Comparison of ENCODE assay signal across 17 mouse cellular contexts in genomic region chr4:87944320-87944719, GRCm38 (mm10).
A peak's percentile ranks its signal among the peaks of the same experiment; 100 is the strongest.
DNase-seq lines count a peak whose midpoint lies in the region; ATAC-seq lines count a peak whose summit lies in the region.
"Had no signal": no experiment of that assay in that cellular context is flagged by ENCODE, and none has a peak within 500 bp of the region (broad histone marks: within the 10 kb centered on the region; RNA-seq: fewer than 3 reads in every experiment).

No protein-coding gene starts in this region.

- H3K4me1 ChIP-seq in forebrain, embryonic 15.5 days: peaks cover 24% of the 10 kb centered on the region
- H3K4me1 ChIP-seq in forebrain, embryonic 14.5 days (ENCODE audit: control insufficient read depth, insufficient read depth, low read length): peaks cover 10% of the 10 kb centered on the region; the same call in 1 of the 2 replicates
- peaks cover 8% of the 10 kb centered on the region; the same call in 1 of the 2 replicates for H3K4me1 ChIP-seq in midbrain, embryonic 14.5 days (ENCODE audit: control insufficient read depth, insufficient read depth, low read length)
- H3K4me1 ChIP-seq: limb, embryonic 15.5 days had no signal

- H3K9ac ChIP-seq in forebrain, embryonic 15.5 days (replicated peaks): no peak overlapping the region
- H3K9ac ChIP-seq in forebrain, embryonic 14.5 days (ENCODE audit: low read length): no peak overlapping the region
- no peak overlapping the region for H3K9ac ChIP-seq in midbrain, embryonic 14.5 days (replicated peaks; ENCODE audit: low read length)
- H3K9ac ChIP-seq: embryonic facial prominence, embryonic 15.5 days; hindbrain, embryonic 13.5 days; limb, embryonic 15.5 days; neural tube, embryonic 13.5 days had no signal

- no peaks in the 10 kb centered on the region for H3K9me3 ChIP-seq in forebrain, embryonic 15.5 days
- no peaks in the 10 kb centered on the region for H3K9me3 ChIP-seq in forebrain, embryonic 14.5 days (replicated peaks; ENCODE audit: control insufficient read depth, low read length)
- H3K9me3 ChIP-seq in midbrain, embryonic 14.5 days (ENCODE audit: control insufficient read depth, low read length): no peaks in the 10 kb centered on the region
- H3K9me3 ChIP-seq: embryonic facial prominence, embryonic 15.5 days; hindbrain, embryonic 13.5 days; limb, embryonic 15.5 days; neural tube, embryonic 13.5 days had no signal

- no peak for DNase-seq in forebrain, embryonic 14.5 days (ENCODE audit: low spot score)
- peak; percentile 14 to 29 for DNase-seq in spleen, postnatal 36 days (ENCODE audit: low spot score in 2 of 2)
- DNase-seq in spleen, postnatal 10 days (ENCODE audit: low spot score in 2 of 2): no peak
- peak; percentile 37 for DNase-seq in induced T-regulatory cell, adult 2 months (ENCODE audit: low read depth)
- no peak for DNase-seq in T-cell, adult 2 months (ENCODE audit: low spot score)
- no peak for DNase-seq in midbrain, embryonic 14.5 days
- no peak for DNase-seq in layer of hippocampus, postnatal 25 days (ENCODE audit: extremely low spot score in 1 of 2, low spot score in 1 of 2)
- DNase-seq: adrenal gland, postnatal 14 days; kidney, adult 9 months; lung, adult 2 months; thymus, postnatal 36 days had no signal

- no peak overlapping the region for H3K4me2 ChIP-seq in forebrain, embryonic 15.5 days (replicated peaks)
- no peak overlapping the region for H3K4me2 ChIP-seq in forebrain, embryonic 14.5 days (ENCODE audit: low read length)
- H3K4me2 ChIP-seq in midbrain, embryonic 14.5 days (ENCODE audit: low read length): no peak overlapping the region
- H3K4me2 ChIP-seq: embryonic facial prominence, embryonic 15.5 days; hindbrain, embryonic 13.5 days; limb, embryonic 15.5 days; neural tube, embryonic 13.5 days had no signal

- no peaks in the 10 kb centered on the region for H3K36me3 ChIP-seq in forebrain, embryonic 15.5 days
- no peaks in the 10 kb centered on the region for H3K36me3 ChIP-seq in forebrain, embryonic 14.5 days (ENCODE audit: control insufficient read depth, insufficient read depth, low read length)
- H3K36me3 ChIP-seq in midbrain, embryonic 14.5 days (ENCODE audit: control insufficient read depth, insufficient read depth, low read length): no peaks in the 10 kb centered on the region
- H3K36me3 ChIP-seq: embryonic facial prominence, embryonic 15.5 days; hindbrain, embryonic 13.5 days; limb, embryonic 15.5 days; neural tube, embryonic 13.5 days had no signal

- H3K27ac ChIP-seq in forebrain, embryonic 15.5 days (replicated peaks): no peak overlapping the region
- H3K27ac ChIP-seq in forebrain, embryonic 14.5 days (ENCODE audit: low read depth, low read length): no peak overlapping the region
- H3K27ac ChIP-seq in midbrain, embryonic 14.5 days (replicated peaks; ENCODE audit: low read depth, low read length): no peak overlapping the region
- H3K27ac ChIP-seq: embryonic facial prominence, embryonic 15.5 days; hindbrain, embryonic 13.5 days; limb, embryonic 15.5 days; neural tube, embryonic 13.5 days; stomach, postnatal 0 days had no signal

- peak; percentile 58; the same call in 1 of the 2 replicates for ATAC-seq in forebrain, embryonic 15.5 days (replicated peaks)
- ATAC-seq in forebrain, embryonic 14.5 days: no peak
- ATAC-seq in midbrain, embryonic 14.5 days (ENCODE audit: low FRiP score, low TSS enrichment): no peak

- no peak overlapping the region for H3K4me3 ChIP-seq in forebrain, embryonic 15.5 days
- no peak overlapping the region for H3K4me3 ChIP-seq in forebrain, embryonic 14.5 days (ENCODE audit: low read depth, low read length)
- no peak overlapping the region for H3K4me3 ChIP-seq in midbrain, embryonic 14.5 days (replicated peaks; ENCODE audit: low read depth, low read length)
- H3K4me3 ChIP-seq: embryonic facial prominence, embryonic 15.5 days; hindbrain, embryonic 13.5 days; limb, embryonic 15.5 days; neural tube, embryonic 13.5 days had no signal

- no peaks in the 10 kb centered on the region for H3K27me3 ChIP-seq in forebrain, embryonic 15.5 days
- H3K27me3 ChIP-seq in forebrain, embryonic 14.5 days (replicated peaks; ENCODE audit: control insufficient read depth, insufficient read depth, low read length): no peaks in the 10 kb centered on the region
- H3K27me3 ChIP-seq in midbrain, embryonic 14.5 days (ENCODE audit: control insufficient read depth, insufficient read depth, low read length): no peaks in the 10 kb centered on the region
- H3K27me3 ChIP-seq: embryonic facial prominence, embryonic 15.5 days; hindbrain, embryonic 13.5 days; limb, embryonic 15.5 days; neural tube, embryonic 13.5 days had no signal

- WGBS in forebrain, embryonic 15.5 days: 74% methylated on average over 3 of the region's 3 CpGs
- WGBS in forebrain, embryonic 14.5 days: 63% methylated on average over 3 of the region's 3 CpGs
- WGBS in midbrain, embryonic 14.5 days: 64% methylated on average over 3 of the region's 3 CpGs

Comparison
In these comparisons a context has a peak if more than half of its experiments do, and no peak if none do; other contexts are left out.
1. DNase-seq: peak in spleen, postnatal 36 days (2 of 2) and induced T-regulatory cell, adult 2 months (single experiment); none in forebrain, embryonic 14.5 days (single experiment), spleen, postnatal 10 days (0 of 2), T-cell, adult 2 months (single experiment), midbrain, embryonic 14.5 days (single experiment) and layer of hippocampus, postnatal 25 days (0 of 2).